Mouse (Mus musculus): ENCODE data around the gene Siah1a.

DNA sequence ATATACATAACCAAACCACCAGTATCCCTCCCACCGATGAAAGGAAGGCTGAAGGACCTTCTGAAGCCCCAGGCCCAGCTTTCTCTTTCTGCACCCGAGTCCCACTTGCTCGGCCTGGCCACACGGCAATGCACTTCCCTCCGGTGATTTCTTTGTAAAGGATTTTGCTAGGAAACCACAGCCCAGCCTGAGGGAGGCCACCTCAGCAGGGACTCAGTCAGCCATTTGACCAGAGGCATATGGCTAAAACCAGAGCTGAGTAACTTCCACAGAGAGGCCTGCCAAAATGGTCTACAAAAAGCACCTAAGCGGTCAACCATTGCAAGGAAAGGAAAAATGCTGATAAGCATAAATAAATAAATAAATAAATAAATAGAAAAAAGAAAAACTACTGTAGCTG, 49.0 kb upstream of the Siah1a start:
- no peak for TF ChIP-seq PAX5 (IDR thresholded peaks at IDR 0.05; ENCODE audit: low read length)
- TF ChIP-seq MYC (IDR thresholded peaks at IDR 0.05; ENCODE audit: low read depth, low read length): no peak
- no peak for TF ChIP-seq EP300 (IDR thresholded peaks at IDR 0.05; ENCODE audit: low read length)
- TF ChIP-seq ZNF384 (IDR thresholded peaks at IDR 0.05; ENCODE audit: low read depth, low read length): no peak
- TF ChIP-seq CTCF (conservative IDR thresholded peaks at IDR 0.05 in 1 of 2, IDR thresholded peaks at IDR 0.05 in 1 of 2; ENCODE audit: low read depth in 2 of 2, low read length in 2 of 2): no peak
- TF ChIP-seq JUN (IDR thresholded peaks at IDR 0.05; ENCODE audit: insufficient read depth, low read depth, low read length): no peak
- TF ChIP-seq RCOR1 (conservative IDR thresholded peaks at IDR 0.05; ENCODE audit: low read depth, low read length): no peak
- TF ChIP-seq SMC3 (IDR thresholded peaks at IDR 0.05; ENCODE audit: low read depth, low read length): no peak

All from CH12.LX (cell line).